Mouse (Mus musculus): ENCODE measurements around the gene Nxpe3. TPM values are rescaled to one million over a fixed set of nuclear protein-coding genes. Genes with fewer than 3 reads are reported as not detected.
A peak's percentile ranks its signal among the peaks of the same experiment; 100 is the strongest.

Gene Nxpe3
- under 1 TPM; 0.25 to 0.38 TPM for total RNA-seq (2021)
- long read RNA-seq, experiment 1, result 0 reads
- long read RNA-seq, experiment 2, result 0 reads

DNA sequence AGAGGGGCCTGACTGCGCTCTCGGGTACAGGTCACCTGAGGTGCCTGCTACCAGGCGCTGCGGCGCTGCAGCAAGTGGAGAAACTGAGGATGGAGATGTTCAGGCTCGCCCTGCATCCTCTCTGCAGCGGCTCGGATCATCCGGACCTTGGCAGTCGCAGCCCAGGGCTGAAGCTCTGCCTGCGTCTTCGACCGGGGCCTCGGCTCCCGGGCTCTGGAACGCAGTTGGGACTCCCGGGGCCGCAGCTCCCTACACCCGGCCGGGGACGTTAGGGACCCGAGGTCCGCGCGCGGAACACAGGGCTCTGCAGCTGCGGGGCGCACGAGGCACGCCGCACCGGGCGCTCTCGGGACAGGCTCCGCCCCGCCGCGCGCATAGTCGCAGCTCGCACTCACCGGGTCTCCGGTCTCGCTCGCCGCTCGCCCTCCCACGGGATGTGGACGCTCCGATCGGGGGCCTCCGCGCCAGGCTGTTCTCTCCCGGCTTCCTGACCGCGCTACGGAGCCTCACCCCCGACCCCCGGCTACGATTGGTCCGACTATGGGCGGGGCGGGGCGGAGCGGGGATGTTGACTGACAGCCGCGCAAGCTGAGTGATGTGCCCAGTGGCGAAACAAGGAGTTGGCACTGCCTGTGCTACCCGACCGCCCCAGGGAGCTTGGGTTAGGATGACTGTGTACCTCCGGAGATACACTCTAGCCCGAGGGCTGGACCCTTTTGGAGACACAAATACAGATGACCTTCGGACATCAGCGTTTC, at the start of gene Nxpe3:
TSS of gene Nxpe3 (minus strand) at position 393 of the 758 bp plus-strand sequence.
- DNase-seq (ENCODE audit: low spot score), result peak; percentile 85

DNA sequence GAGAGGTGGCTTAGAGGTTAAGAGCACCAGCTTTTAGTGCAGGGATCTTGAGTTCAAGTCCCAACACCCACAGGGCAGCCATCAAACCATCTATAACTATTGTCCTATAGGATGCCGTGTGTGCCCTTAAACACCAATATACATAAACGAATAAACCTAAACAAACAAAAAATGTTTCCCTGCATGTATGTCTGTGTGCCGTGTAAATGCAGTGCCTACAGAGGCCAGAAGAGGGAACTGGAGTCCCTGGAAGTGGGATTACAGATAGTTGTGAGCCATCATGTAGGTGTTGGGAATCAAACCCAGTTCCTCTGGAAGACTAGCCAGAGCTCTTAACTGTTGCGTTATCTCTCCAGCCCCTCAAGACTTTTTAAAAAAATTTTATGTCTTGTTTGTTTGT, 45.7 kb upstream of the Nxpe3 start:
- no peak for DNase-seq (ENCODE audit: low spot score)

DNA sequence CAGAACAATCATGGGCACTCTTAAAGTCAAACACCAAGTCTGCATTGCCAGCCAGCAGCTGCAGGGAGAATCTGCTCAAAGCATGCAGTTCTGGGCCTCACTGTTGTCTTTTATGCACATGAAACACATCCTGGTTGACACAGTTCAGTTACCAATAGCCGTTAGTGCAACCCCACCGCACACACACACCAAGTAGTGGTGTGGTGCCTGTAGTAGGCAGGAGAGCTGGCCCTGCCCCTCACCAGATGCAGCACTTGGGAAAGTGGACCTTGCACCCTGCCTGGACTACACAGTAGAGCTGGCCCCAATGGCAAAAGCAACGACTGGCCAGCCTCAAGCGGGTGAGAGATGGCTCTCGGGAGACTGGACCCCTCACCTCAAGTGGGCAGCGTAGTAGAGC, 44.6 kb upstream of the Nxpe3 start:
- no peak for DNase-seq (ENCODE audit: low spot score)

DNA sequence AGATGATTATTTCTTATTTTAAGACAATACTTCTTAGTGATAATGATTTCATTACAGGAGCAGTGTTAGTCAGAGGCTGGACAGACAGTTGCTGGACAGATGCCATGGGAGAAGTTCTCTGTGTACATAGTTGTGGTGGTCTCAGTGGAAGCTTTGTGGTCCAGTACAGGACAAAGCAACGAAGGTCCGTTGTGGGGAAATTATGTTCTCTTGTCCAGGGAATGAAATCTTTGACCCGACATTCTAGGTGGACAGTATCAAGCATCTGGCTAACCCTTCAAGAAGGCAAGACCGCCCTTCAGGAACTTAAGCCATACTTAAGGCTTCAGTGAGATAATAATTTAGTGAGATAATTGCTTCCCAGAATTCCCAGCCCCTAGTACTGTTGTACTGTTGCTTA, 43.7 kb upstream of the Nxpe3 start:
- no peak for DNase-seq (ENCODE audit: low spot score)

DNA sequence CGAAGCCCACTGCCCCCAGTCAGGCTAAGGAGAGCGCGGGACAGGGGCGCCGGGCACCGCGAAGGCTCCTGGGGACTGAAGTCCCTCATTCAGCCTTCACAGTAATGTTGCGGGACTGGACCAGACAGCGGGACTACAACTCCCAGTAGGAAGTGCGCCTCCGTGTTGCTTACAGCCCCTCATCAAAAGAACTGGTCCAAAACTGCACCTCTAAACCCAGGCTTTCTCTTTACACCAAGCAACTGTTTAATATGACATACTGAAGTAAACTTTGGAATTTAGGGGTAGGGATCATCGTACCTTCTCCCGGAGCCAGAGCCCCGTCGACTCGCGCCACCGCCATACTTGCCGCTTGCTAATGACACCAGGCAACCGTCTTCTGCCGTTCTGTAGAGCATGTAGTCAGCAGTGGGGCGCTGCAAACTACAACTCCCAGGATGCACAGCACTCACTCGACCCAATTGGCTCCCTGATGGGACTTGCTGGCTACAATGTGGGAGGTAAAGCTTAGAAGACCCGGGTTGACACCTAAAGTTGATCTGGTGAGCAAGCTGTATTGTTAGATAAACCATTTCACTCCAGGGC, 39.5 kb upstream of the Nxpe3 start, which contains the start of gene Cep97:
TSS of gene Cep97 (minus strand) at position 403 of the 585 bp plus-strand sequence.
- DNase-seq (ENCODE audit: low spot score), result peak; percentile 93

DNA sequence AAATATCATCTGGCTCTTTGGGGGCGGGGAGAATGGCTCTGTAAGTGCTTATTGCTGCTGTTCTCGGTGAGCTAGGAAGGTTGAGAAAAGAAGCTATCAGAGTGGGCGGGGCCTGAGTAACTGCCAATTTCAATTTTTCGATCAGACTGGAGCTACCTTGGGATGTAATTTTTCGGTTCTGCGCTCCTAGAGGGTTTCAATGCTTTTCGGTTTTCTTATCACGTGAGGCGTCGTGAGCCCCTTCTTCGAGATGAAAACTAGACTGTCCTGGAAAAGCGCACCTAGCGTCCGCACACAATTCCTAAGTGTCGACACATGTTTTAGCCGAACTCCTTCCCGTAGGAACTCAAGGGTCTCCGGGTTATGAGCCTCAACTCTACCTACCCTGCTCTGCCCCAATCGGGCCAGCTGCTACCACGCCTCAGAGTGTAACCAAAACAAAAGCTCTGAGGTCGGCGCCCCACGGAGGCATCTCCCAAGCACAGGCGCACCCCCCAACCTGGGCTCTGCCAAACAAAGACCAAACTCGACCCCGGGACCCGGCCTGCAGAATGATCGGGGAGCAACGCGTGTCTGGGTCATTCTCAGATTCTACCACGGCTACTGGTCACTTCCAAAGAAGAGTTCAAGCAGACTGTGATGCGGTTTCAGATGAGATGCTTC, 38.7 kb upstream of the Nxpe3 start:
- DNase-seq (ENCODE audit: low spot score), result peak; percentile 20

DNA sequence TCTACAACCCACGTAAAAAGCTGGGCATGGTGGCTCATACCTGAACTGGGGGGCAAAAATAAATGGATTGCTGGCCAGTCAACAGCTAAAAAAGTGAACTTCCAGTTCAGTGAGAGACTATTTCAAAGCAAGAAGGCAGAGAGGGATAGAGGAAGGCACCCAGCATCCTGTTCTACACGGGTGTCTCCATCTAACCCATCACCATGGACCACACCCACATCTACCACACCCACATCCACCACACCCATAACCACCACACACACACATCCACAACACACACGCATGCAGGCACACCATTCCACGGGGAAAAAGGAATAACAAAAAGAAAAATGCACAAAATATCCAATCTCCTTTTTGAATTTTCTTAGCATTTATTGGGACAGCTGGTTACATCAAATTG, 28.9 kb upstream of the Nxpe3 start:
- no peak for DNase-seq (ENCODE audit: low spot score)

DNA sequence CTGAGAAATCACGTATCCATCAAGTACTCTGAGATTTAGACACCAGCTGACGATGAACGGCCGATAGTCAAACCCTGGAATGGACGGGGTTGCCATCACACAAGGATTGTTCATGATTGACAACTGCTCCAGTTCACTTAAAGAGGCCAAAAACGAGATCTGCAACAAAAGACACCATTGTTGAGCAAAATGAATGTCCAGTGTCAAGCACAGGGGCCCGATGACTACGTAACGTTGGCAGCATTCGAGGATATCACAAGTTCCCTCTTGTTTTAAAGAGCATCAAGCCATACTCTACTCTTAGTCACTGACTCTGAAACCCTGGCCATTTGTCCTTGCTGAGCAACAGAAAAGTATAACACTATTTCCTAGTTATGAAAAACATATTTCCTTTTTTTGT, 27.0 kb upstream of the Nxpe3 start:
- DNase-seq (ENCODE audit: low spot score), result no peak

DNA sequence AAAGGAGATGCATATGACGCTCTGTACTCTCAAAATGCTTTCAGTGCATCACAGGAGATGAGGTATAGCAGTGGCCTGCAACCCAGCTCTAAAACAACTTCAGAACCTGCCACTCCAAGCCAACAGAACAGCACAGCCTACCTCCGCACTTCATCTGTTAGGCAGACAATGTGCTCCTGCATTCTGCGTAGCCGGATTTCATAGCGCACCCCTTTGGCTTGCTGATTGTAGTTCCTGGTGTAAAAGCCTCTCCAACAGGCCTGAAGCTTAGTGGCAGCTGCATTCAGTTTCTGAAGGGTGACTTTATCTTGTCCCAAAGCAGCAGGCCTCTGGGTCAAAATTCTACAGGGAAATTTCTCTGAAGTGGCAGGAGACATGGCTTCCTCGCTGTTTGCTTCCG, 19.6 kb upstream of the Nxpe3 start:
- DNase-seq (ENCODE audit: low spot score), result no peak

DNA sequence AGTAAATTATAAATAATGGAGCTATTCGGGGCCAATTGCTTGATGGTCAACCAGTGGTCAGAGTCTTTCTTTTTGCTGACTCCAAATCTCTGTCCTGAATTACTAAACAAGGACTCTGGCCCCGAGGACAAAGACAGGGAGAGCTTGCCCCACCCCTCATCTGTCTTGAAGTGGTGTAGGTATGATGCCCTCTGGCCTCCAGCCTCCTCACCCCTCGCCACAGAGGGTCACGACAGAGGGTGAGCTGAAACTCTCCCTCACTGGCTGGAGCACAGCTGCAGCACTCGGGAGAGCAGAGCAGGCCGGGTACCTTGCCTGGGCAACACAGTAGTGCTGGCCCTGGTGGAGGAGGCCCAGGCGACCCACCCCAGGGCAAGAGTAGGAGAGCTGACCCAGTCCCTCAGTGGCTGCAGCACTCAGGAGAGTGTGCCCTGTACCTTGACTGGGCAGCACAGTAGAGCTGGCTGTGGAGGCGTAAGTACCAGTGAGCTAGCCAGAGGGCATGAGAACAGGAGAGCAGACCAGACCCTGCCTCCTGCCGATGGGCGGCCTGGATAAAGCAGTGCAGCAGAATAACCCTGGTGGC, 15.2 kb upstream of the Nxpe3 start:
- DNase-seq (ENCODE audit: low spot score), result no peak

DNA sequence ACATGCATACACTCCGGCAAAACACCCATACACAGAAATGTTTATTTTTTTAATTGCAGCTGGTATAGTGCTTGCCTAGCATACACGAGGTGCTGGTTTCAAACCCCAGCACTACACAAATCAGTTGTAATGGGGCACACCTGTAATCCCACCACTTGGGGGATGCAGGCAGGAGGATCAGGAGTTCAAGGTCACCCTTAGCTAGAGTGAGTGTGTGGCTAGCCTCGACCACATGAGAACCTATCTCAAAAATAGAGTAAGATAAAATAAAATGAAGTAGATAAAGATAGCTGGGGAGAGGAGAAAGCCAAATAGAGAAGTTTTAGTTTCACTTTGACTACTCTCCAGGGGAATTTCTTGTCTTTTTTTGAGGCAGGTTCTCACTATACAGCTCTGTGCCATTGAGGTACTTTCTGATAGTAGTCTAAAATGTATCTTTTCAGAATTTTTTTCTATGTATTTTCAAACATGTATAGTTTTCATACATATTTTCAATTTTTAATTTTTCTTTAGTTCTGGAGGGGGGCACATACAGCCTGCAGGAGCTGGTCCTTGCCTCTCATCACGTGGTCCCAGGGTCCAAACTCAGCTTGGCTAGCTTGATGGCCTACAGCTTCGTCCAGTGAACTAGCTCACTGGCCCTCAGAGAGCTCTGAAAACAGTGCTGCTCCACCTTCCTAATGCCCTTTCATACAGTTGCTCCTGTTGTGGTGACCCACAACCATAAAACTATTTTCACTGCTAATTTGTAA, 12.0 kb upstream of the Nxpe3 start:
- DNase-seq (ENCODE audit: low spot score), result no peak

DNA sequence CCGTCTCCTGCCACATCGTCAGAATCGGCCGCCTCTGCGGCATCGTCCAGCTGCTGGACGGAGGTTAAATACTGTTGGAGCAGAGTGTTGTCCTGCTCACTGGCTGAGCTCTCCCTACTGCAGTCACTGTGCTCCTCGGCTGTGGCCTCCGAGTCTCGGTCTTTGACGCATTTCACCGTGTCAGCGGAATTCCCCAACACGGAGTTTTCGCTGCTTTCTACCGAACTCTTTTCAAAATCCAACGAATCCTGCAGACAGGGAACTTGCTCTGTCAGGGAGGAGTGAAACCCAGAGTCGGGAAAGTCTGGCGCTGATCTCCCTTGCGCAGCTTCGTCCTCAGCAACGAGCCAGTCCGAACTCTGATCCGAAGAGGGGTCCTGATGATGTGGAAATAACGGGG, 10.3 kb upstream of the Nxpe3 start:
- DNase-seq (ENCODE audit: low spot score), result no peak

DNA sequence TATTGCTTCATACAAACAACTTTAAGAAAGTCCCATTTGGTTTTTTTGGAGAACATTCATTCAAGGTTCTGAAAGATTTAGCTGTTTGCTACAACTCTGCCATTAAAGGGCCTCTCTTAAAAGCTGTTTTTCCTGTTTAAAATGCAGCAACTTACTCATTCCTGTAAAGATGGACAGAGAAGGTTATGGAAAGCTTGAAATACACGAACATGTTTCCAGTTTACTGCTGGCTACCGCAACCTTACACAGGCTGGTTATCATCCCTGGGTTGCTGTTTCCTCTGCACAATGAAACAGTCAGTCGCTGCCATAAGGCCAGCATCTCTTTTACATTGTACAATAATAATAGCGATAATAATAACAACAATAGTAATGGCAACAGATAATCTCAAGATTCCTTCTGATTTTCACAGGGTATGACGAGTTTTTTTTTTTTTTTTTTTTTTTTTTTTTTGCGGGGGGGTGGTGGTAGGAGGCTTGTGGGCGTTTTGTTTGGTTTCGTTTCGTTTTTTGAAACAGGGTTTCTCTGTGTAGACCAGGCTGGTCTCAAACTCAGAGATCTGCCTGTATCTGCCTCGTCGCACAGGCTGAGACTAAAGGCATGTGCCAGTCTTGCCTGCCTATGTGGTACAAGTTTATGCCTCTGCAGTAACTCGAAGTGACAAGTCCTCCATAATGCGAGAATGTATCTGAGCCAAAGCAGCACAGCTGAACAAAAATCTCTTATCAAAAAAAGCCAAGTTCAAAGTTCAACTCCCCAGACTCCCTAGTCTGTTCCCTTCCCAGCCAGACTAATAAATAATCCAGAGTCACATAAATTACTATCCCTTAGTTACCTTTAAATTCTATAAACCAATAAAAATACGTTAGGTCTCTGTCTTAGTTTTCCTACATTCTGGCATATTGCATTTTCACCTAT, 7.0 kb upstream of the Nxpe3 start:
- DNase-seq (ENCODE audit: low spot score), result no peak

DNA sequence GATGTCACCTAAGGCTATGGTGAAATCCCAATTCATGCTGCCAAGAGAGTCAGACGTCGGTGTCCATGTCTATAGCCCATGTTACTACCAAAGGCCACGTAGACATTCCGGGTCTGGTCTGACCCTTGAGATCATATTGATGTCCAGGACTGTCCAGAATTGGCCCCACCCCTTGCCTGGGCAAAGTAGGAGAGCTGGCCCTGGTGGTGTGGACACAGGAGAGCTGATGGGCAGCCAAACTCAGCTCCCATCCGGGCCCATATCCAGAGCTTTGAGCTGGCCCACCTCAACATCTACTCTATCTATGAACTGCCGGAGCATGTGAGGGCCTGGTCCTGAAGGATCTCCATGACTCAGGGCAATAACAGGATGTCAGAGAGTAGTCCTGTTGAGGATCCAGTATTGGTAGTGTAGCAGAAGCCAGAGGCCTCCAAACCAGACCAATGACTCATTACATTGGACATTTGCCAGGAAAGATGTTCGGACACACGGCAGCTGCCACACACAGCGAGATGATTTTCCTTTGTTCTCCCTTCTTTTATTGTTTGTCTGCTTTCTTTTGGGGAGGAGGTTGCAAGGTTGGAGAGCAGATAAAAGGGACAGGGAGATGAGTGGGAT, 3.4 kb upstream of the Nxpe3 start:
- no peak for DNase-seq (ENCODE audit: low spot score)

DNA sequence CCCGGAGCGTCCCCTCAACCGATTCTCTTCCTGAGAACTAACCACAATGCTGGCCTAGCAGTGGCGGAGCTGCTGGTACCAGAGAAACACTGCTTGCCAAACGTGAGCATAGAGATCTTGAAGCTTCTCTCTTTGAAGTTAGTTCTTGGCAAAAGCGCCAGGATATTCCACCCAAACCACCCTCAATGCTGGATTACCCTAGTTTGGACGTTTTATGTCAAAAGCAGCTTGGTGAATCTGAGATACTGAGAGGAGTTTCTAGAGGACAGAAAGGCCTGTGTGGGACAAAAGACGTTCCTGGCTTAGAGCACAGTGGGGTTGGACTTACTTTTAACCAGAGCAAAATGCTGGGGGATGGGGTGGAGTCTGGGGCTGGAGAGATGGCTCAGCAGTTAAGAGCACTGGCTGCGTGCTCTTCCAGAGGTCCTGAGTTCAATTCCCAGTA, 588 bp upstream of the Nxpe3 start:
- no peak for DNase-seq (ENCODE audit: low spot score)

DNA sequence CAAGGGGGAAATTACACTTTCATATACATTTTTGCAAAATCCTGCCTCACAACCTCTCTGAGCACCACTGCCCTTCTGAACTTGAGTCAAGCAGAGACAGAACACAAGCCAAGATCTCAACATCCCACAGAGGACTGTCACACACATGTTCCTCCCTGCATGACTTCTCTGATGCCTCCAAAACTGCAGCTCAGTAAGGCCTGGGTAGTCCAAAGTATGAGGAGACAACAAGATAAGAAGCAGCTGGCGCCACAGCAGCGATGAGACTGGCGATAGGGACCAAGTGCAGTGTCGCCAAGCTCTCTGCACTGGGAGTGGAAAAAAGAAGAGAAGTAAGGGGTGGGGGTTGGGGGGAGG, 571 bp downstream of the Nxpe3 start:
- DNase-seq (ENCODE audit: low spot score), result no peak

DNA sequence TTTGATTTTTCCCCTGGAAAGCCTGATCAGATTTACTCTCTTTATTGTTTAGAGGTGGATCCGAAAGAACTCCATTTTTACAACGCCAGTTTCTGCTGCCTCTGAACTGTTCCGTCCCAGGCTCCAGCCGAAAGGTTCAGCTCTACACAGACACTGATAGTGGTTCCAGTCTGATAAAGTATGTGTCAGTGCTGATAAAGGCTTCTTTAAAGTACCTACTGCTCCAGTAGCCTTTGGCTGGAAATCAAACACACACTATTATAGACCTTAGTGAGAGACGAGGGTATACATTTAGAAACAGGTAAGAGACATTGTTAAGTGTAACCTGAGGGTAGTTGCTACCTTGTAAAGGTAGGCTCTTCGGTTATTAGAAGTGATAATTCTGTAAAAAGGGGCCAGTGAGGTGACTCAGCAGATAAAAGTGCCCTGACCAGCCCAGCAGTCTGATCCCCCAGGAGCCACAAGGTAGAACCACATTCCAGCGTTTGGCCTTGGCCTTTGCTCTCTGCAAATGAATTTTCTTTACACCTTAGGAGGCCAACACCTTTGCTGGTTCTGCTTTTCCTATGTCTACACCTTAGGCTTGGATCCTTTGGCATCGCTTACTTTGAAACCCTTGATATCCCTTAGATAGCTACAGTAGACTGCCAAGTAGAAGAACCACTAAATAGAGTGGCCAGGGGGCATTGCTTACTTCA, 1.5 kb downstream of the Nxpe3 start:
- no peak for DNase-seq (ENCODE audit: low spot score)

DNA sequence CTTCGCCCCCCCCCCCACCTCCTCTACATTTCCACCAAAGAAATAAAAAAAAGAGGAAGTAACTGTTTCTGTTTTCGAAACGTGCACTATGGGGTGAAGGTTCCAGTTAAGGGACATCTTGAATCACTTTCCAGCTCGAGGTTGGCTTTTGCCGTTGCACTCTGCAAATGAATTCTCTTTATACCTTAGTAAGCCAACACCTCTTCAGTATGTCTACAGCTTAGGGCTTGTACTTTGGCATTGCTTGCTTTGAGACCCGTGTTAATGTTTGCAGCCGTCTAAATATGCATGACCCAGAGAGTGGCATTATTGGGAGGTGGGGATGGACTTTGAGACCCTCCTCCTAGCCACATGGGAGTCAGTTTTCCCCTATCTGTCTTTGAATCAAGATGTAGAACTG, 2.6 kb downstream of the Nxpe3 start:
- DNase-seq (ENCODE audit: low spot score), result no peak

DNA sequence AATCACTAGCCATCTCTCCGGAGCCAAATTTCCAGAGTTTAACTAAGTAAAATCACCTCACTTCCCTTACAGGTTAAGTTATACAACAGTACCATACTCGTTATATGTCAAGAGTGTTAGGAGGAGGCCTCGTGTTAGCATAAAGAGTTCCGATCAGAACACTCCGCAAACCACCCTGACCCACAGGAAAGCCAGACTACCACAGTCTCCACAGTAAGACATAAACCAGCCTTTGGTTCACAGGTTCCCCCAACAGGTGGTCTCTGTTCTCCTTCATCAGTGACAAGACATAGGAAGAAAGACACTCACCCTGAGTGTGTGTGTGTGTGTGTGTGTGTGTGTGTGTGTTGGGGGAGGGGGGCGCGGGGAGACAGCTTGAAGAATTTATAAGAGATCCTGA, 3.7 kb downstream of the Nxpe3 start:
- no peak for DNase-seq (ENCODE audit: low spot score)

Measured in gastrocnemius, adult 18-20 months (tissue).